Mouse (Mus musculus) adrenal gland, postnatal 14 days (tissue): ENCODE results near the gene Ndufaf4. TPM values are rescaled to one million over a fixed set of nuclear protein-coding genes. Genes with fewer than 3 reads are reported as not detected.

Experiments used
- total RNA-seq: library from RNA; stranded (reverse); gene quantifications from 2 replicates; pipeline ENCODE4 v1.2.3, GENCODE M21; 2021

The Ndufaf4 gene
- total RNA-seq, 1 experiment from 2014 or later, result 36.3 TPM

Other genes with a start within 250 kb of the Ndufaf4 start
- gene Klhl32, start 47.0 kb upstream of the Ndufaf4 start, total RNA-seq, result 3.4 and 3.5 TPM in 2 replicates
- 2.3 and 3.4 TPM in 2 replicates for gene Gpr63, start 68.3 kb downstream of the Ndufaf4 start, total RNA-seq